Mouse (Mus musculus) R1 (cell line): ENCODE data around the gene Olfr1443.
A peak's percentile ranks its signal among the peaks of the same experiment; 100 is the strongest.
"Not testable (repeated sequence)": the region's sequence is repeated elsewhere in the genome, so short reads cannot be mapped to it uniquely, and the experiment has no call there.

Experiments used
- DNase-seq: peaks from one replicate; pipeline ENCODE4 v3.0.0-alpha.2; 2018; ENCODE audit warnings: low read depth, low spot score

The Olfr1443 gene

GRCm38 (mm10) chr19:12677812-12678211 is at the start of gene Olfr1443:
Gene Olfr1443, plus strand, starts transcription at chr19:12678112.
- DNase-seq = no peak

GRCm38 (mm10) chr19:12633176-12633575 is 44.7 kb upstream of the Olfr1443 start, which contains the start of gene Glyat:
Gene Glyat, plus strand, starts transcription at chr19:12633308.
- no peak for DNase-seq

- no peak for DNase-seq
These were observed 43.7 kb upstream of the Olfr1443 start for GRCm38 (mm10) chr19:12634259-12634658.

DNA sequence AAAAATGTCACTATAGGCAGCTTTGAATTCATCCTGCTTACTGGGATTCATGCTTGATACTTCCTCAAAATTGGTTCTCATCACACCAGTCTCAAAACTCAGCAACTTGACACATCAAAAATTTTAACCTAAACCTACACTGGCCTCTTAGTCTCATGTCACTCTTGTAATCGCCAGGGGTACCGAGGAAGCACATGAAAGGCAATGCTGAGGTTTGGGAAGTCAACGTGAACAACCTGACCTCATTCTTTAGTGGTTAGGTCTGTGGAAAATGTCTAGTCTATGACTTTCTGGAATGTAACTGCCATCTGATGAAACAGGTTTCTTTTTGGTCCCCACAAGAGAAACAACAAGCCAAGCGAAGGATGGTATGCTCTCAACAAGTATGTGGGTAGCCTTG is 42.9 kb upstream of the Olfr1443 start:
- no peak for DNase-seq

GRCm38 (mm10) chr19:12636863-12637262 is 41.0 kb upstream of the Olfr1443 start:
- DNase-seq = no peak

- DNase-seq = no peak
These were observed 39.9 kb upstream of the Olfr1443 start for GRCm38 (mm10) chr19:12638049-12638448.

GRCm38 (mm10) chr19:12649511-12649910 is 28.4 kb upstream of the Olfr1443 start:
- DNase-seq = no peak

GRCm38 (mm10) chr19:12666156-12666555 is 11.8 kb upstream of the Olfr1443 start:
- no peak for DNase-seq

- not testable (repeated sequence) for DNase-seq
These were observed 9.3 kb upstream of the Olfr1443 start for GRCm38 (mm10) chr19:12668601-12669000.

DNA sequence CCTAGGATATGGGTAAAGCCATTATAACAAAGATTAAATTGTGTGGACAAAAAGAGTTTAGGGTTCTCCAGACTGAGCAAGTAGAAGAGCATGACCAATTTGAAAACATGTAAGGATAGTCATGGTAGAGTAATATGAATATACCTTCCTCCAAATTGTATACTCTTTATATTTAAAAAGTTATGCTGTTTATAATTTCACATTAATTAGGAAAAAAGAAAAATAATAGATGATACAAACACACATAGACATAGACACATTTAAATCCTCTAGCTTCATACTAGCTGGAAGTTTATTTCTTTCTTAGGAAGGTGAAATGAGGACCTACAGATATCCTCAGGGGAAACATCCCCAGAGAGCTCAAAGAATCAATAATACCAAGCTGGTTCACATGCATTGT is 7.8 kb upstream of the Olfr1443 start, which contains the start of gene Olfr1442:
Gene Olfr1442 (plus strand): TSS at position 301 of the 400 bp plus-strand sequence.
- DNase-seq = no peak

DNA sequence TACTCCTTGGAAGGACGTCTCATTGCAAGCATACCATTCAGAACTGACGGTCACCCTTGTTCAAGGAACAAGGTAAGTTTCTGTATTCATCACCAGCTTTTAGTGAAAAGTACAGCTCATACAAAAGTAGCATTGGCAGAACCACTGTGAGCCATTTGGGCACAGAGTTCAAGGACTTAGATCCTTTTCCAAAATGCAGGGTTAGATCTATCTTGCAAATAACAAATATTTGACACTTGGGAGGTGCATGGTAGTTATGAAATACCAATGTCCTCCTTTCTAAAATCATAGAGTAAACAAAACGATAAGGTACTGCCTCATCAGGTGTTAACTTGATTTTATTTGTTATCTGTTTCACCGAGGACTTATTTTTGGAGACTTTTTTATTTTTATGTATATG is 6.9 kb upstream of the Olfr1443 start:
- no peak for DNase-seq

- no peak for DNase-seq
These were observed 6.7 kb downstream of the Olfr1443 start for GRCm38 (mm10) chr19:12684638-12685037.

GRCm38 (mm10) chr19:12685231-12685630 is 7.3 kb downstream of the Olfr1443 start:
- DNase-seq = no peak

- DNase-seq = no peak
These were observed 17.7 kb downstream of the Olfr1443 start, which contains the start of gene Keg1 for GRCm38 (mm10) chr19:12695590-12695989. Gene Keg1, plus strand, starts transcription at chr19:12695786.

- DNase-seq = no peak
These were observed 18.3 kb downstream of the Olfr1443 start for GRCm38 (mm10) chr19:12696221-12696620.

DNA sequence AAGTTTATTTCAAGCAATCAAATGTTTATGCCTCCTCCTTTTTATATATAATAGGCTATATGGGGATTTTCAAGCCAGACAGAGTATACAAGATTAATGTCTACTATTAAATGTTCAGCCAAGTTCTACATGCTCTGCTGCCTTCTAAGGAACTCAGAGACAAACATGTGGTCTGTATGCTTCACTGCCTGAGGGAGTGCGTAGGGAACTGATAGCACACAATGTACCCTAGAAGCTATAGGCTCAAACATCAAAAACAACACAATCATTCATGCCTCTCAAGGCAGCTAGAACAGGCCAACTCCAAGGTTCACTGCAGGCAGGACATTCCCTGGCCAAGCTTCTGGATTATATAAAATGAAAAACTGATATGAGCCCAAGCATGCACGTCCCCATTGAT is 30.5 kb downstream of the Olfr1443 start:
- no peak for DNase-seq

DNA sequence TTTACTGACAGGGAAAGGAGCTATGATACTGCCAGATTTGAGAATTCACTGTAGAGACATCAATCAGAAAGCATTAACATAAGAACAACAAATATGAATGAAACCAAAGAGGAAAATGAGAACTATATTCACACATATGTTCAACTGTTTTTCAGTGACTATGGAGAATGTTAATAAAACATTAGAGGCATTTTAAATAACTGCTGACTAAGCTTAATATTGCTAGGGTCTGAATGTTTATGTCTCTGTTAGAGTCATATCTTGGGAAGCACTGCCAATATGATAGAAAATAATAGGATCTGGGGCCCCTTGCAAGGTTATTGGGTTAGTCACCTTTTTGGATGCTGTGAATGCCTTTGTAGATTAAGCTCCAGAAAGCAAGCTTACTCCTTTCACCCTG is 31.1 kb downstream of the Olfr1443 start:
- DNase-seq = no peak

DNA sequence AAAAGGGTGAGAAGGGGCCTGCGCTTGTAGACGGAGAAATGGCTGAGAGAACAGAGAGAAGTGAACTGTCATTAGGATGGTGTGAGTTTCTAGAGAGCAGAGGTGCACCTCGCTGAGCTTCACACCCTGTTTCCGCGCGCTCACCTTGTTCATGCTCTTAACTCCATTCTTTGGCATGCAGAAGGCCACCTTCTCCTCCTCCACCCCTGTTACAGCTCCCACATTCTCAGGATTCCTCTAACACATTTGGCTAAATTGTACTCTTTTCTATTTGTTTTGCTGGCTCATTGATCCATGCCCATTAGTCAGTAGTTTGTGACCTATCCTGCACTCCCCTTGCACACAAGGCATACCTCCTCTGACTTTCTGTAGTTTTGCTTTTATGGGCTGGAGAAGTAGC is 41.3 kb downstream of the Olfr1443 start:
- DNase-seq = peak; percentile 21

- no peak for DNase-seq
These were observed 42.6 kb downstream of the Olfr1443 start for GRCm38 (mm10) chr19:12720463-12720862.

GRCm38 (mm10) chr19:12720919-12721318 is 43.0 kb downstream of the Olfr1443 start:
- DNase-seq = not testable (repeated sequence)

DNA sequence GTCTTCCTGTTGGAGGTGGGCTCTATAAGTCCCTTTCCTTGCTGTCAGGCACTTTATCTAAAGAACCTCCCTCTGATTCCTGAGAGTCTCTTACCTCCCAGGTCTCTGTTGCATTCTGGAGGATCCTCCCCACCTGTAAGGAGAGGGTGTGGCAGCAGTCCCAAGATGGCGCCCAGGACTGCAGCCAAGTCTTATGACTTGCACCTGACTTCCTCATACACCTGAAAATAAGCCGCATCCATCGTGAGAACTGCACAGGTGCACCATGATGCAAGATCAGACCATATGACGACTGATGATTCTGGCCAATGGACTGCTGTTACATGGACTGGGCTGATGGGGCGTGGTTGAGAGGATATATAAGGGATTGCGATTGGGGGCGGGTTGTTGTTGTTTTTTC is 43.7 kb downstream of the Olfr1443 start:
- DNase-seq = not testable (repeated sequence)

GRCm38 (mm10) chr19:12722308-12722707 is 44.4 kb downstream of the Olfr1443 start:
- peak; percentile 44 for DNase-seq

DNA sequence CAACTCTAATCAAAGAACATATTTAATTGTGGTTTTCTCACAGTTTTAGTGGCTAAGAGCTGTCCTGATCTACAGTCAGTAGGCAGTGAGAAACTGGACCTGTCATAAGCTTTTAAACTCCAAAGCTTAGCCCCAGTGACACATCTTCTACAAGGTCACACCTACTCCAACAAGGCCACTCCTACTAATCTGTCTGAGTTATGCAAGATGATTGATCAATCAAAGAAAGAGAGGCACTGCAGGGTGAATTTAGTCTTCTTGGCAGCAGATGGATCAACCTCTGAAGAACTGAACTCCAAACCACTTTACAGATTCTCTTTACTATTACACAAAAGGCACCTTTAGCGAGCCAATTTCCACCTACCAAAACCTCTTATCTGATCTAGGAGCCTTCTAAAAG is 47.9 kb downstream of the Olfr1443 start:
- DNase-seq = no peak

GRCm38 (mm10) chr19:12731036-12731435 is 53.1 kb downstream of the Olfr1443 start:
- peak; percentile 80 for DNase-seq
